Mouse (Mus musculus): ENCODE data around the gene Ubac2. TPM values are rescaled to one million over a fixed set of nuclear protein-coding genes. Genes with fewer than 3 reads are reported as not detected.

Gene Ubac2
- polyA plus RNA-seq, 1 experiment from 2014 or later = 78.2 TPM

- ATAC-seq (ENCODE audit: low FRiP score, low TSS enrichment) = no peak
- WGBS = 95% methylated on average over 13 of the region's 13 CpGs
Measured at GRCm38 (mm10) chr14:122034451-122034850, 156.0 kb downstream of the Ubac2 start, which contains the start of gene Timm8a2. Gene Timm8a2 (plus strand): TSS chr14:122034674.

GRCm38 (mm10) chr14:122035181-122035580 lies 156.8 kb downstream of the Ubac2 start:
- H3K9ac ChIP-seq (ENCODE audit: low read depth, low read length) = no peak overlapping the region
- no peak overlapping the region for H3K4me2 ChIP-seq (replicated peaks; ENCODE audit: low read depth, low read length)
- no peaks in the 10 kb centered on the region for H3K4me1 ChIP-seq (ENCODE audit: control insufficient read depth, insufficient read depth, low read length)
- H3K4me3 ChIP-seq (ENCODE audit: low read length) = no peak overlapping the region
- no peaks in the 10 kb centered on the region for H3K27me3 ChIP-seq (ENCODE audit: control insufficient read depth, insufficient read depth, low read length)
- no peaks in the 10 kb centered on the region for H3K9me3 ChIP-seq (ENCODE audit: control insufficient read depth, low read length)
- WGBS = 95% methylated on average over 1 of the region's 1 CpGs
- H3K27ac ChIP-seq (ENCODE audit: low read depth, low read length) = no peak overlapping the region
- H3K36me3 ChIP-seq (ENCODE audit: control insufficient read depth, insufficient read depth, low read length) = no peaks in the 10 kb centered on the region
- no peak for ATAC-seq (ENCODE audit: low FRiP score, low TSS enrichment)

More at GRCm38 (mm10) chr14:122034451-122034850, 156.0 kb downstream of the Ubac2 start, which contains the start of gene Timm8a2:
- Histone ChIP-seq H3K4me3 (ENCODE audit: low read length) (no peak within 1 kb of the TSS), H3K9me3 (ENCODE audit: control insufficient read depth, low read length) (no peaks in the 10 kb centered on the region), H3K4me1 (ENCODE audit: control insufficient read depth, insufficient read depth, low read length) (no peaks in the 10 kb centered on the region), H3K9ac (ENCODE audit: low read depth, low read length) (no peak within 1 kb of the TSS), H3K27me3 (ENCODE audit: control insufficient read depth, insufficient read depth, low read length) (no peaks in the 10 kb centered on the region), H3K36me3 (ENCODE audit: control insufficient read depth, insufficient read depth, low read length) (no peaks in the 10 kb centered on the region), H3K27ac (ENCODE audit: low read depth, low read length) (no peak within 1 kb of the TSS), H3K4me2 (replicated peaks; ENCODE audit: low read depth, low read length) (no peak within 1 kb of the TSS)

GRCm38 (mm10) chr14:122035860-122036259 lies 157.4 kb downstream of the Ubac2 start:
- no peak for ATAC-seq (ENCODE audit: low FRiP score, low TSS enrichment)
- no peaks in the 10 kb centered on the region for H3K27me3 ChIP-seq (ENCODE audit: control insufficient read depth, insufficient read depth, low read length)
- H3K4me2 ChIP-seq (replicated peaks; ENCODE audit: low read depth, low read length) = no peak overlapping the region
- H3K9ac ChIP-seq (ENCODE audit: low read depth, low read length) = no peak overlapping the region
- no peak overlapping the region for H3K4me3 ChIP-seq (ENCODE audit: low read length)
- H3K4me1 ChIP-seq (ENCODE audit: control insufficient read depth, insufficient read depth, low read length) = no peaks in the 10 kb centered on the region
- no peak overlapping the region for H3K27ac ChIP-seq (ENCODE audit: low read depth, low read length)
- no peaks in the 10 kb centered on the region for H3K36me3 ChIP-seq (ENCODE audit: control insufficient read depth, insufficient read depth, low read length)
- no peaks in the 10 kb centered on the region for H3K9me3 ChIP-seq (ENCODE audit: control insufficient read depth, low read length)
- WGBS = 90% methylated on average over 2 of the region's 2 CpGs

- H3K36me3 ChIP-seq (ENCODE audit: control insufficient read depth, insufficient read depth, low read length) = no peaks in the 10 kb centered on the region
- no peak overlapping the region for H3K4me2 ChIP-seq (replicated peaks; ENCODE audit: low read depth, low read length)
- H3K4me3 ChIP-seq (ENCODE audit: low read length) = no peak overlapping the region
- H3K9ac ChIP-seq (ENCODE audit: low read depth, low read length) = no peak overlapping the region
- H3K9me3 ChIP-seq (ENCODE audit: control insufficient read depth, low read length) = no peaks in the 10 kb centered on the region
- 84% methylated on average over 13 of the region's 13 CpGs for WGBS
- H3K27ac ChIP-seq (ENCODE audit: low read depth, low read length) = no peak overlapping the region
- H3K27me3 ChIP-seq (ENCODE audit: control insufficient read depth, insufficient read depth, low read length) = no peaks in the 10 kb centered on the region
- no peaks in the 10 kb centered on the region for H3K4me1 ChIP-seq (ENCODE audit: control insufficient read depth, insufficient read depth, low read length)
- ATAC-seq (ENCODE audit: low FRiP score, low TSS enrichment) = no peak
Measured at GRCm38 (mm10) chr14:122038874-122039647, 160.6 kb downstream of the Ubac2 start.

GRCm38 (mm10) chr14:122041413-122041825 lies 163.0 kb downstream of the Ubac2 start:
- 86% methylated on average over 3 of the region's 3 CpGs for WGBS
- H3K9me3 ChIP-seq (ENCODE audit: control insufficient read depth, low read length) = no peaks in the 10 kb centered on the region
- no peak overlapping the region for H3K4me3 ChIP-seq (ENCODE audit: low read length)
- H3K4me1 ChIP-seq (ENCODE audit: control insufficient read depth, insufficient read depth, low read length) = no peaks in the 10 kb centered on the region
- no peak overlapping the region for H3K27ac ChIP-seq (ENCODE audit: low read depth, low read length)
- H3K36me3 ChIP-seq (ENCODE audit: control insufficient read depth, insufficient read depth, low read length) = no peaks in the 10 kb centered on the region
- H3K9ac ChIP-seq (ENCODE audit: low read depth, low read length) = no peak overlapping the region
- no peak overlapping the region for H3K4me2 ChIP-seq (replicated peaks; ENCODE audit: low read depth, low read length)
- no peak for ATAC-seq (ENCODE audit: low FRiP score, low TSS enrichment)
- H3K27me3 ChIP-seq (ENCODE audit: control insufficient read depth, insufficient read depth, low read length) = no peaks in the 10 kb centered on the region

GRCm38 (mm10) chr14:122042142-122042694 lies 163.8 kb downstream of the Ubac2 start:
- no peak overlapping the region for H3K9ac ChIP-seq (ENCODE audit: low read depth, low read length)
- no peaks in the 10 kb centered on the region for H3K4me1 ChIP-seq (ENCODE audit: control insufficient read depth, insufficient read depth, low read length)
- H3K9me3 ChIP-seq (ENCODE audit: control insufficient read depth, low read length) = no peaks in the 10 kb centered on the region
- H3K4me2 ChIP-seq (replicated peaks; ENCODE audit: low read depth, low read length) = no peak overlapping the region
- no peak overlapping the region for H3K27ac ChIP-seq (ENCODE audit: low read depth, low read length)
- no peak for ATAC-seq (ENCODE audit: low FRiP score, low TSS enrichment)
- WGBS = 78% methylated on average over 8 of the region's 8 CpGs
- no peaks in the 10 kb centered on the region for H3K27me3 ChIP-seq (ENCODE audit: control insufficient read depth, insufficient read depth, low read length)
- H3K4me3 ChIP-seq (ENCODE audit: low read length) = no peak overlapping the region
- no peaks in the 10 kb centered on the region for H3K36me3 ChIP-seq (ENCODE audit: control insufficient read depth, insufficient read depth, low read length)

GRCm38 (mm10) chr14:122047784-122048183 lies 169.4 kb downstream of the Ubac2 start:
- Histone ChIP-seq H3K9ac (ENCODE audit: low read depth, low read length) (no peak overlapping the region), H3K4me1 (ENCODE audit: control insufficient read depth, insufficient read depth, low read length) (no peaks in the 10 kb centered on the region), H3K27me3 (ENCODE audit: control insufficient read depth, insufficient read depth, low read length) (no peaks in the 10 kb centered on the region), H3K27ac (ENCODE audit: low read depth, low read length) (no peak overlapping the region), H3K4me2 (replicated peaks; ENCODE audit: low read depth, low read length) (no peak overlapping the region), H3K36me3 (ENCODE audit: control insufficient read depth, insufficient read depth, low read length) (no peaks in the 10 kb centered on the region), H3K9me3 (ENCODE audit: control insufficient read depth, low read length) (no peaks in the 10 kb centered on the region), H3K4me3 (ENCODE audit: low read length) (no peak overlapping the region)
- no peak for ATAC-seq (ENCODE audit: low FRiP score, low TSS enrichment)
- WGBS = 89% methylated on average over 8 of the region's 8 CpGs

GRCm38 (mm10) chr14:122048816-122049215 lies 170.4 kb downstream of the Ubac2 start:
- no peak for ATAC-seq (ENCODE audit: low FRiP score, low TSS enrichment)
- H3K36me3 ChIP-seq (ENCODE audit: control insufficient read depth, insufficient read depth, low read length) = no peaks in the 10 kb centered on the region
- 87% methylated on average over 9 of the region's 9 CpGs for WGBS
- no peak overlapping the region for H3K27ac ChIP-seq (ENCODE audit: low read depth, low read length)
- no peak overlapping the region for H3K4me2 ChIP-seq (replicated peaks; ENCODE audit: low read depth, low read length)
- H3K9ac ChIP-seq (ENCODE audit: low read depth, low read length) = no peak overlapping the region
- H3K4me3 ChIP-seq (ENCODE audit: low read length) = no peak overlapping the region
- H3K27me3 ChIP-seq (ENCODE audit: control insufficient read depth, insufficient read depth, low read length) = no peaks in the 10 kb centered on the region
- H3K9me3 ChIP-seq (ENCODE audit: control insufficient read depth, low read length) = no peaks in the 10 kb centered on the region
- H3K4me1 ChIP-seq (ENCODE audit: control insufficient read depth, insufficient read depth, low read length) = no peaks in the 10 kb centered on the region

- H3K27me3 ChIP-seq (ENCODE audit: control insufficient read depth, insufficient read depth, low read length) = no peaks in the 10 kb centered on the region
- no peaks in the 10 kb centered on the region for H3K4me1 ChIP-seq (ENCODE audit: control insufficient read depth, insufficient read depth, low read length)
- 79% methylated on average over 9 of the region's 9 CpGs for WGBS
- H3K9me3 ChIP-seq (ENCODE audit: control insufficient read depth, low read length) = no peaks in the 10 kb centered on the region
- no peak overlapping the region for H3K4me3 ChIP-seq (ENCODE audit: low read length)
- no peaks in the 10 kb centered on the region for H3K36me3 ChIP-seq (ENCODE audit: control insufficient read depth, insufficient read depth, low read length)
- no peak overlapping the region for H3K9ac ChIP-seq (ENCODE audit: low read depth, low read length)
- no peak for ATAC-seq (ENCODE audit: low FRiP score, low TSS enrichment)
- no peak overlapping the region for H3K4me2 ChIP-seq (replicated peaks; ENCODE audit: low read depth, low read length)
- no peak overlapping the region for H3K27ac ChIP-seq (ENCODE audit: low read depth, low read length)
Measured at GRCm38 (mm10) chr14:122052896-122053635, 174.6 kb downstream of the Ubac2 start.

Data from kidney, embryonic 14.5 days (tissue).